Mouse (Mus musculus) small intestine, adult 2 months (tissue): Measurements from ENCODE around the gene Large1. TPM values are rescaled to one million over a fixed set of nuclear protein-coding genes. Genes with fewer than 3 reads are reported as not detected.

Source experiments
- H3K27ac ChIP-seq: fragments of 200-500 bp; 2 replicates; pipeline ENCODE4 v1.5.1; 2012; ENCODE audit warnings: low read depth, low read length, control low read depth, inconsistent platforms; ENCODE audit not compliant: insufficient read depth
- H3K27me3 ChIP-seq: fragments of 200-500 bp; 2 replicates; pipeline ENCODE4 v1.6.1; 2012; ENCODE audit warnings: mild to moderate bottlenecking, moderate library complexity, low read length, inconsistent platforms; ENCODE audit not compliant: control insufficient read depth, insufficient read depth
- H3K36me3 ChIP-seq: fragments of 200-500 bp; 2 replicates; pipeline ENCODE4 v1.6.1; 2012; ENCODE audit warnings: mild to moderate bottlenecking, low read length, control low read depth, inconsistent platforms; ENCODE audit not compliant: control insufficient read depth, insufficient read depth
- H3K4me1 ChIP-seq: fragments of 200-500 bp; 2 replicates; pipeline ENCODE4 v1.6.1; 2012; ENCODE audit warnings: low read length, inconsistent platforms, mixed read lengths; ENCODE audit not compliant: control insufficient read depth, insufficient read depth, insufficient read length
- H3K4me3 ChIP-seq: fragments of 200-500 bp; 2 replicates; pipeline ENCODE4 v1.5.1; 2012; ENCODE audit warnings: low read depth, mild to moderate bottlenecking, control low read depth, inconsistent platforms, low read length, moderate library complexity
- CTCF ChIP-seq: fragments of 200-500 bp; IDR thresholded peaks from 2 replicates; pipeline ENCODE4 v1.5.1; 2012; ENCODE audit warnings: low read depth, mild to moderate bottlenecking, control low read depth, inconsistent platforms, low read length, moderate library complexity, mixed read lengths; ENCODE audit not compliant: insufficient replicate concordance, insufficient read length; ENCODE audit errors: extremely low read depth
- POLR2A ChIP-seq: fragments of 200-500 bp; IDR thresholded peaks from 2 replicates; pipeline ENCODE4 v1.6.1; 2012; ENCODE audit warnings: low read depth, mild to moderate bottlenecking, control low read depth, inconsistent platforms, low read length, moderate library complexity
- WGBS: fragments of 180-500 bp; shearing (Covaris S2); methylation state at CpG from one replicate; pipeline ENCODE4 v1.1.7; 2018; 5-methylcytosine and 5-hydroxymethylcytosine counted together
- polyA plus RNA-seq: library from polyadenylated mRNA; depleted of rRNA; stranded (reverse); fragments of >200 nt; gene quantifications from 2 replicates; pipeline ENCODE4 v1.2.3, GENCODE M21; 2012

Gene Large1
- polyA plus RNA-seq, 1 experiment, result 4.5 TPM

GRCm38 (mm10) chr8:73178434-73178833 is 174.9 kb downstream of the Large1 start:
- no peak overlapping the region for H3K27ac ChIP-seq
- no peak overlapping the region for H3K4me3 ChIP-seq
- no peaks in the 10 kb centered on the region for H3K36me3 ChIP-seq
- no peaks in the 10 kb centered on the region for H3K4me1 ChIP-seq
- TF ChIP-seq CTCF (no peak), POLR2A (no peak)
- no peaks in the 10 kb centered on the region for H3K27me3 ChIP-seq
- WGBS, result 83% methylated on average over 1 of the region's 1 CpGs

- Histone ChIP-seq H3K4me3 (no peak overlapping the region), H3K27me3 (no peaks in the 10 kb centered on the region), H3K27ac (no peak overlapping the region), H3K4me1 (no peaks in the 10 kb centered on the region), H3K36me3 (no peaks in the 10 kb centered on the region)
- TF ChIP-seq POLR2A (no peak), CTCF (no peak)
These were observed 180.7 kb downstream of the Large1 start for GRCm38 (mm10) chr8:73172661-73173060.

GRCm38 (mm10) chr8:73161994-73162393 is 191.3 kb downstream of the Large1 start:
- Histone ChIP-seq H3K4me1 (peaks cover 10% of the 10 kb centered on the region; the same call in 1 of the 2 replicates), H3K27ac (no peak overlapping the region; the same call in 1 of the 2 replicates), H3K27me3 (no peaks in the 10 kb centered on the region), H3K36me3 (no peaks in the 10 kb centered on the region), H3K4me3 (no peak overlapping the region)
- 29% methylated on average over 3 of the region's 3 CpGs for WGBS
- TF ChIP-seq POLR2A (no peak), CTCF (no peak)

- Histone ChIP-seq H3K27me3 (no peaks in the 10 kb centered on the region), H3K27ac (no peak overlapping the region), H3K36me3 (no peaks in the 10 kb centered on the region), H3K4me3 (no peak overlapping the region), H3K4me1 (peaks cover 10% of the 10 kb centered on the region; the same call in 1 of the 2 replicates)
- no peak for TF ChIP-seq CTCF
- TF ChIP-seq POLR2A, result no peak
- WGBS, result 29% methylated on average over 1 of the region's 1 CpGs
These were observed 191.8 kb downstream of the Large1 start for GRCm38 (mm10) chr8:73161564-73161963.

GRCm38 (mm10) chr8:73160945-73161344 is 192.4 kb downstream of the Large1 start:
- no peaks in the 10 kb centered on the region for H3K27me3 ChIP-seq
- WGBS, result 68% methylated on average over 2 of the region's 2 CpGs
- TF ChIP-seq CTCF (no peak), POLR2A (no peak)
- no peak overlapping the region for H3K27ac ChIP-seq
- no peak overlapping the region for H3K4me3 ChIP-seq
- no peaks in the 10 kb centered on the region for H3K36me3 ChIP-seq
- H3K4me1 ChIP-seq, result peaks cover 10% of the 10 kb centered on the region; the same call in 1 of the 2 replicates

GRCm38 (mm10) chr8:73147236-73147635 is 206.1 kb downstream of the Large1 start:
- TF ChIP-seq POLR2A (no peak), CTCF (no peak)
- WGBS, result 79% methylated on average over 3 of the region's 3 CpGs
- H3K27ac ChIP-seq, result no peak overlapping the region
- H3K4me1 ChIP-seq, result no peaks in the 10 kb centered on the region
- no peaks in the 10 kb centered on the region for H3K36me3 ChIP-seq
- no peak overlapping the region for H3K4me3 ChIP-seq
- no peaks in the 10 kb centered on the region for H3K27me3 ChIP-seq

GRCm38 (mm10) chr8:73142660-73143395 is 210.5 kb downstream of the Large1 start:
- Histone ChIP-seq H3K27me3 (no peaks in the 10 kb centered on the region), H3K36me3 (no peaks in the 10 kb centered on the region), H3K4me3 (no peak overlapping the region), H3K4me1 (no peaks in the 10 kb centered on the region), H3K27ac (no peak overlapping the region)
- TF ChIP-seq POLR2A (no peak), CTCF (no peak)
- WGBS, result 24% methylated on average over 1 of the region's 1 CpGs
